Mouse (Mus musculus) myocyte (in vitro differentiated cells): Measurements from ENCODE around the gene Ggact.

ENCODE experiments used
- CEBPB ChIP-seq: IDR thresholded peaks from 2 replicates; pipeline ENCODE4 v1.6.1; 2011; ENCODE audit warnings: mild to moderate bottlenecking, moderate library complexity; ENCODE audit not compliant: poor library complexity, insufficient read depth, severe bottlenecking
- MYOD1 ChIP-seq, 3 experiments: IDR thresholded peaks; one replicate each; pipeline ENCODE4 v1.6.1; 2011; ENCODE audit warnings: control low read depth in 2 of 3, low read depth in 2 of 3, mild to moderate bottlenecking in 2 of 3, moderate library complexity in 1 of 3; ENCODE audit not compliant: insufficient read length in 2 of 3, control insufficient read depth in 1 of 3
- POLR2A ChIP-seq: IDR thresholded peaks from one replicate; pipeline ENCODE4 v1.6.1; 2011; ENCODE audit warnings: low read depth, mild to moderate bottlenecking, control low read depth, moderate library complexity; ENCODE audit not compliant: insufficient read length

DNA sequence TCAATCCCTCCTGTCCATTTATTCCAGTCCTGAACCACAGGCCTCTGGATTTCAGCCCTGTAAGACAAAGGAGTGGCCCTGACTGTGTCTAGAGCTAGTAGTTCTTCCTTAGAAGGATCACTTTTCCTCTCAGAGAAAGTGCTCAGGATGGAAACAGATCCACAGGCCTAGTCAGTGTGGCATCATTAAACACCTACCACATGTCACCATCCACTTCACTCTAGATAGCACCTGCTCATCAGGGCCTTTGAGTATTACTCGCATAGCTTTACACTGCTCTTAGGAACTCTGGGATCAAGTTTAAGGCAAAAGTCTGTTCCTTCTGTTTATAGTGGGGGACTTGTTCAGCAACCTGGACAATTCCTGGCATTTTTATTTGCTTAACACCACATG is 25.1 kb downstream of the Ggact start:
- TF ChIP-seq POLR2A, result no peak
- TF ChIP-seq CEBPB, result no peak
- no peak for TF ChIP-seq MYOD1 (IDR thresholded peaks at IDR 0.05; ENCODE audit: control insufficient read depth in 1 of 3, insufficient read length in 2 of 3, low read depth in 2 of 3)
